Mouse (Mus musculus) forebrain, embryonic 13.5 days (tissue): ENCODE data around the gene Itsn1. TPM values are rescaled to one million over a fixed set of nuclear protein-coding genes. Genes with fewer than 3 reads are reported as not detected.

Experiments
- ATAC-seq: fragments of 200-750 bp; cut with Nextera tagmentation; 2 replicates; pipeline ENCODE4 v1.8.0; 2017
- H3K27ac ChIP-seq: fragments of 300-500 bp; sonication (generic); 2 replicates; pipeline ENCODE4 v1.5.1; 2015; ENCODE audit warnings: inconsistent platforms, mild to moderate bottlenecking, moderate library complexity
- H3K27me3 ChIP-seq: fragments of 300-500 bp; sonication (generic); 2 replicates; pipeline ENCODE4 v1.6.1; 2015; ENCODE audit warnings: mild to moderate bottlenecking, inconsistent platforms
- H3K36me3 ChIP-seq: fragments of 300-500 bp; sonication (generic); 2 replicates; pipeline ENCODE4 v1.6.1; 2015; ENCODE audit warnings: mild to moderate bottlenecking, inconsistent platforms; ENCODE audit not compliant: poor library complexity, severe bottlenecking
- H3K4me1 ChIP-seq: fragments of 300-500 bp; sonication (generic); 2 replicates; pipeline ENCODE4 v1.6.1; 2015; ENCODE audit warnings: inconsistent platforms
- H3K4me2 ChIP-seq: fragments of 300-500 bp; sonication (generic); 2 replicates; pipeline ENCODE4 v1.6.1; 2015; ENCODE audit warnings: inconsistent platforms, mild to moderate bottlenecking, moderate library complexity
- H3K4me3 ChIP-seq: fragments of 300-500 bp; sonication (generic); 2 replicates; pipeline ENCODE4 v1.5.1; 2015; ENCODE audit warnings: mild to moderate bottlenecking, inconsistent platforms
- H3K9ac ChIP-seq: fragments of 300-500 bp; sonication (generic); 2 replicates; pipeline ENCODE4 v1.6.1; 2015; ENCODE audit warnings: mild to moderate bottlenecking, inconsistent platforms
- H3K9me3 ChIP-seq: fragments of 300-500 bp; sonication (generic); replicated peaks from 2 replicates; pipeline ENCODE4 v1.6.1; 2016; ENCODE audit warnings: inconsistent platforms
- WGBS: fragments of 180-500 bp; shearing (Covaris S2); methylation state at CpG from one replicate; pipeline ENCODE4 v1.1.7; 2015; 5-methylcytosine and 5-hydroxymethylcytosine counted together
- polyA plus RNA-seq: library from polyadenylated mRNA; unstranded; fragments of >200 nt; fragmentation: Nextera tagmentation; extraction: Ambion mirVana; gene quantifications from 2 replicates; pipeline ENCODE4 v1.2.1, GENCODE M21; 2015

Itsn1 gene
- polyA plus RNA-seq, 1 experiment from 2014 or later: 53.3 TPM

DNA sequence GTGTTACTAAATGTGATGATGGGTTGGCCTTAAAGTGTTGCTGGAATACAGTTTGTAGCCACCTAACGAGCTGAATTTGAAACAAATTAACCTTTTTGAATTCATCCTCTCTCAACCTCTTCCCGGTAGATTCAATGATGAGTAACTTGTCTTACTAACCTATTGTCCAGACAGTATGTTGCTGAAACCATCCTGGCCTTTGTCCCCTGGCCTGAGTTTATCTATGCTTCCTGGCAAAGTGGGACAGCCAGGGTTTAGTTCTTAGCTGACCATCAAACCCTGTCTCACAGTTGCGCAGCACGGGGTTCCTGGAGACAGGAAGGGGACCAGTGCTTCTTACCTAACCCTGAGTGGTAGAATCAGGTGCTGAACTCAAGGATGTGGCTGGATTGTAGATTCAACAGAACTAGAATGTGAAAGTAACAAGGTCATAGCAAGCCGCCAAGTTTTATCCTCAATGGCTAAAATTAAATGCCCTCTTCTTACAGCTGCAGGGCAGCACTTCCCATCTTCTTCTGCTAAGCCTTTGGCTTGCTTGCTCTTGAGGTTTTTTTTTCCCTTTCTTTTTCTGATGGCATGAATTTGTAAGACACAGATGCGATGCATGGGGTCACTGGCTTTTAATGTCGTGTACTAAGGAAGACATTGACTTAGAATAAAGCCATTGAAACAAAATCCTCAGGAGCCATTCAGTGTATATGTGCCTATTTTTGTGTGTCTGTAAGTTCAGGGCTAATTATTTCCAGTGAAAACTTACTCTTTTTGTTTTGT is 7.2 kb downstream of the Itsn1 start:
- H3K9ac ChIP-seq: no peak overlapping the region
- no peak overlapping the region for H3K27ac ChIP-seq
- WGBS: 73% methylated on average over 7 of the region's 7 CpGs
- ATAC-seq: no peak
- H3K27me3 ChIP-seq: no peaks in the 10 kb centered on the region
- no peak overlapping the region for H3K4me3 ChIP-seq
- no peak overlapping the region for H3K4me2 ChIP-seq
- H3K4me1 ChIP-seq: peaks cover 68% of the 10 kb centered on the region
- no peaks in the 10 kb centered on the region for H3K9me3 ChIP-seq
- H3K36me3 ChIP-seq: no peaks in the 10 kb centered on the region

DNA sequence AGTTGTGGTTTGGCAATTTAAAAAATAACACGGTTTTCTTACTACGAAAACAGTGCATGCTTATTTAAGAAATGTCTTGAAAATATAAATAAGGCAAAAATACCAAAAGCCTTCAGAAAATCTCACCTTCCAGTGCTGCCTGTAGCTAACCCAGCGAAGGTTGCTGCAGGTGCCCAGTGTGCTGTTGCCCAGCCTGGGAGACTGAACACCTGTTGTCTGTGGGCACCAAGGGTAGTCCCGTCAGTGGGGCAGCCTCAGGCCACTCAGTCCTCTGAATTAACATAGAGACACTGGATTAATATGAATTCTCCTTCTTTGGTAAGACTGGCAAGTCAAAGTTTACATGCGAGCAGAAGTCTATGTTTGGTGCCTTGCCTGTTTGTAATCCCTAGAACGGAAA is 9.4 kb downstream of the Itsn1 start:
- ATAC-seq: no peak
- Histone ChIP-seq H3K4me2 (no peak overlapping the region), H3K27me3 (no peaks in the 10 kb centered on the region), H3K4me3 (no peak overlapping the region), H3K36me3 (no peaks in the 10 kb centered on the region), H3K27ac (no peak overlapping the region), H3K9me3 (no peaks in the 10 kb centered on the region), H3K4me1 (peaks cover 56% of the 10 kb centered on the region), H3K9ac (no peak overlapping the region)
- 83% methylated on average over 6 of the region's 6 CpGs for WGBS

DNA sequence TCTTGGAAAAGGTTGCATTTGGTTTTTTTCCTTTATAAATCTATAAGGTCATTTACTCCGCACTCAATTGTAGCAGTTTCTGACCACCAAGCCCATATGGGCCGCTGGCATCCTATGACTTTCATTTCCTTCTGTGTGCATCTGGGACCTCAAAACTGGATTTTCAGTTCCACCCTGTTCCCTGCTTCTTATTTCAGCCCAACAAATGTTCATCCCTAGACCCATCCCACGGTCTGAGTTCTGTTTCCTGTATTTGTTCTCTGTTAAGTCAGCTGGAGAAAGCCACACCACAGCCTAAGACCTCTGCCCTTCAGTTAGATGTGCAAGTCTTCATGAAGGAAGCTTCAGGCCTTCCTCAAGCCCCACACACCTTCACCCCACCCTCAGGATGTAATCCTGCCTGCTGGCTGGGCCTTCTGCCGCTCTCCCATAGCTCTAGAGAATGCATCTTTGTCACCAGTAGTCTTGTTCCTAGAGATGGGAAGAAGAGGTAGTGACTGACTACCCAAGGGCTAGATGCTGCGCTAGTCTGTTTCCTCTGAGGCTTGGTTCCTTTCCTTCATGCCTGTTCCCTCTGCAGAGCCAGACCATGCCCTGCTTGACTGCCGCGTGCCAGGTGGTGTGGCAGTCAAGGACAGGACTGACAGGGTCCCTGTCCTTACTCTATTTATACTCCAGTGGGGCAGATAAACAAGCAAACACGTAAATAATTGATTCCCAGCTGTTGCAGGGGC is 11.3 kb downstream of the Itsn1 start:
- Histone ChIP-seq H3K4me3 (no peak overlapping the region), H3K27me3 (no peaks in the 10 kb centered on the region), H3K36me3 (no peaks in the 10 kb centered on the region), H3K4me1 (peaks cover 45% of the 10 kb centered on the region), H3K9me3 (no peaks in the 10 kb centered on the region), H3K9ac (no peak overlapping the region), H3K4me2 (no peak overlapping the region), H3K27ac (peak overlapping the region; percentile 21; the same call in 1 of the 2 replicates)
- WGBS: 72% methylated on average over 8 of the region's 8 CpGs
- no peak for ATAC-seq

DNA sequence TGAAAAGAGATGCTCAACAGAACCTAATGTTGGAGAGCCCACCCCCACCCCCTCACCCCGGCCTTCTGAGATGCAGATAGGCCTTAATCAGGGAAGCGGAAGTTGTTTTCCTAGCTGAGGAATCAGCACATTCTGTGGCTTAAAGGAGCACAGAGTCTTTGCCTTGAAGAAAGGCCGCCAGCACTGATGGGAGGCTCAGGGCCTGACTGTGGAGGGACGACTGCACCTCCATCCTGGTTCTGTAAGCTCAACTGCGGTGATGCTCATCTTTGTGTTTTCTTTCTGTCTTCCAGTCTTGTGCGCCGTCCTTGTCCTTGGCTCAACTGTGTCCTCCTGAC is 11.8 kb downstream of the Itsn1 start:
- ATAC-seq: no peak
- Histone ChIP-seq H3K9ac (no peak overlapping the region), H3K36me3 (0 out of 2 replicates have a peak, but pooled peaks cover under 1% of the 10 kb centered on the region), H3K27me3 (no peaks in the 10 kb centered on the region), H3K27ac (no peak overlapping the region; the same call in 1 of the 2 replicates), H3K9me3 (no peaks in the 10 kb centered on the region), H3K4me3 (no peak overlapping the region), H3K4me2 (no peak overlapping the region), H3K4me1 (peaks cover 45% of the 10 kb centered on the region)
- 60% methylated on average over 7 of the region's 7 CpGs for WGBS

DNA sequence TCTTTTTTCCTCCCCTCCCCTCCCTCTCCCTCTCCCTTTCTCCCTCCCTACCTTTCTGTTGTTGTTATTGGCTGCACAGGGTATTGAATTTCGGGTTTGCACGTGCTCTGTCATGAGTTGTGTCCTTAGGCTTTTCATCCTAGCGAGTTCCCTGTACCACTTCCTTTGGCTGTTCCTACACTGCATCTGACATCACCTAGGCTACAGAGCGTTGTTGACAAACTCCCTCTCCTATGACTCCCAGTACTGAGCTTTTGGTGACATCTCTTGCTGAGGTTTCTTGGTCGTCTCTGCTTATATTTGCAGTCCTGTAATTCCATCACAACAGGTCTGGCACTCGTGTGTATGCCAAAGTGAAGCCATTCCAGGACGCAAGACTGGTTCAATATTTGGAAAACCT is 14.0 kb downstream of the Itsn1 start:
- H3K27me3 ChIP-seq: no peaks in the 10 kb centered on the region
- no peak overlapping the region for H3K9ac ChIP-seq
- H3K36me3 ChIP-seq: peaks cover 3% of the 10 kb centered on the region; the same call in 1 of the 2 replicates
- no peak for ATAC-seq
- WGBS: 84% methylated on average over 7 of the region's 7 CpGs
- H3K4me3 ChIP-seq: no peak overlapping the region
- H3K4me1 ChIP-seq: peaks cover 37% of the 10 kb centered on the region
- no peak overlapping the region for H3K27ac ChIP-seq
- H3K9me3 ChIP-seq: no peaks in the 10 kb centered on the region
- no peak overlapping the region for H3K4me2 ChIP-seq

DNA sequence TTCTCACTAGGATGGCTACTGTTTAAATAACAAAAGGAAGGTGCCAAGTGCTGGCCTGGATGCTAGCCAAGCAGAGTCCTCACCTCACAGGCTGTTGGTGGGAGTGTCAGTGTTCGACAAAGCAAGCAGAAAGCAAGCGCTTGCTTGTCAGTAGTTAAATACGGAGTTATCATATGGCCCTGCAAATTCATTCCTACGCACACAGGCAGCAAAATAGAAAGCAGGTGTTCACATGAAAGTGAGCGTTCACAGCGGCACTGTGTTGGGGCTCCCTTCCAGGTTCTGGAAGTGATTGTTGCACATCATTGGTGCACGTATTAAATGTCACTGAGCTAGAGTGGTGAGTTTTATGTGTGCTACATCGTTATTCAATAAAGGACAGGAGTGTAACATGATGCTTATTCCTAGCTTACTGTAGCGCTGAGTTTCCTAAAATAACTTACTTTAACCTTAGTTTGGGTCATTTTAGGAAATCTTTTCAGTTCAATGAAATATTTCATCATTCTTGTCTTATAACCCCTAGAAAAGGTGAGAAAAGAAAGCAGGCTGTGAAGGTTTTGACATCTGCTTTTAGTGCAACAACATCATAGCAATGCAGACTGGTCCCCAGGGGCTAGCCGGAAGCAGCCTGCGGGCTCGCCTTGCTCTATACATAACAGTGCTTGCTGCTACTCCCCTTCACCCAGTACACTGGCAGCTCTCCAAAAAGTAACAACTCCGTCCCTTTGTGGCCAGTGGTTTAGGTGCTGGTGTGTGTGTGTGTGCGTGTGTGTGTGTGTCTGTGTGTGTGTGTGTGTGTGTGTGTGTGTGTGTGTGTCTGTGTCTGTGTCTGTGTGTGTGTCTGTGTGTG is 17.2 kb downstream of the Itsn1 start:
- Histone ChIP-seq H3K27ac (peak overlapping the region; percentile 32; the same call in 1 of the 2 replicates), H3K9me3 (no peaks in the 10 kb centered on the region), H3K4me3 (no peak overlapping the region), H3K36me3 (peaks cover 8% of the 10 kb centered on the region; the same call in 1 of the 2 replicates), H3K4me2 (no peak overlapping the region), H3K4me1 (peaks cover 20% of the 10 kb centered on the region), H3K9ac (no peak overlapping the region), H3K27me3 (no peaks in the 10 kb centered on the region)
- ATAC-seq: no peak
- 57% methylated on average over 14 of the region's 14 CpGs for WGBS

DNA sequence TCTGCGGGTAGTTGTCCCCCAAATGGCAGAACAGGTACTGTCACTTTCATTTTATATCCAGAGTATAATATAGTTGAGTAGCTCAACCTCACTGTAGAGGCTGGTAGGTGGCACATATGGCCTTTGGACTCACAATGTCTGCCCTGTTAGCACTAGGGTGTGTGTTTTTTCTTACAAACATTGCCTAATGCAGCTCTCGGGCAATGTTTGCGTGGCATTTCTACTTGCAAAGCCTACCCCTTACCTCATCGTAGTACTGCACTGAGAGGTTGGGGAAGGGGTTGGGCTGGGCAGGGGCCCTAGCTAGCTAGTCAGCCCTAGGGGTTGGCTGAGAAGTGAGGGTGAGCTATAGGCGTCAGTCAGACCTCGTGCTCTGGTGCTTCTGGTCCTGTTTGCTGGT is 18.5 kb downstream of the Itsn1 start:
- Histone ChIP-seq H3K27ac (no peak overlapping the region), H3K36me3 (peaks cover 8% of the 10 kb centered on the region; the same call in 1 of the 2 replicates), H3K9me3 (no peaks in the 10 kb centered on the region), H3K4me2 (no peak overlapping the region), H3K4me3 (no peak overlapping the region), H3K4me1 (peaks cover 29% of the 10 kb centered on the region), H3K27me3 (no peaks in the 10 kb centered on the region), H3K9ac (no peak overlapping the region)
- no peak for ATAC-seq
- 96% methylated on average over 6 of the region's 6 CpGs for WGBS

DNA sequence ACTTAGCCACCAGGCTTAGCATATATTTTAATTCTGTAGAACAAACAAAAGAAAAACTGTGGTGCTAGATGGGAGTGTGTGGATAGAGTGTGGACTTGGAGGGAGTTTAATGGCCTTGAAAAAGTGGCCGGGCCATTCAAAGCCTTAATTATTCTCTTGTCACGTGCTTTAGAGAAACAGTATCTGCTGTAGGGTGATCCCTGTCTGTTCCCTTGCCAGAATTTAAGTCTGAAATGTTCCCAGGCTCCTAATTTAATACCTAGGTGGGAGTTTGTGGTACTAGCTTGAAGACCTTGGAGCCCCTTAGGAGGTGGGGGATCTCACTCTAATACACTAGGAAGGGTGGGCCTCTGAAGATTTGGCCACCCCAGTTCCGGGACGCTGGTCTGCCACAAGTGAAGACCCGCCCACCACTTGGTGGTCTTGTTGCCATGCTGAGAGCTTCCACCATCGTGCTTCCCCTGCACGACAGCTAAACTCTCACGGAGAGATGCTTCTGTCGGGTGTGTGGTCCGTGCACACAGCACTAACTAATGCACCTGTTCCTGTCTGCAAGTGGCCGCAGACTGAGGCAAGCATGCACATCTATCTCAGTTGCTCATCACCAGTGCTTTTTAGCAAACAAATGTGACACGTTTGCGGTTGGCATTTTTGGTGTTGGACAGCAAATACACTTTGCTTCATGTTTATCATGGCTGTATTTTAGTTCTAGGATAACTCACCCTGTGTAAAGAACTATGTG is 22.7 kb downstream of the Itsn1 start:
- H3K27ac ChIP-seq: no peak overlapping the region
- H3K36me3 ChIP-seq: 0 out of 2 replicates have a peak, but pooled peaks cover 11% of the 10 kb centered on the region
- H3K9ac ChIP-seq: no peak overlapping the region
- no peaks in the 10 kb centered on the region for H3K27me3 ChIP-seq
- no peak overlapping the region for H3K4me2 ChIP-seq
- ATAC-seq: no peak
- WGBS: 84% methylated on average over 13 of the region's 13 CpGs
- no peak overlapping the region for H3K4me3 ChIP-seq
- H3K9me3 ChIP-seq: no peaks in the 10 kb centered on the region
- peaks cover 12% of the 10 kb centered on the region for H3K4me1 ChIP-seq

DNA sequence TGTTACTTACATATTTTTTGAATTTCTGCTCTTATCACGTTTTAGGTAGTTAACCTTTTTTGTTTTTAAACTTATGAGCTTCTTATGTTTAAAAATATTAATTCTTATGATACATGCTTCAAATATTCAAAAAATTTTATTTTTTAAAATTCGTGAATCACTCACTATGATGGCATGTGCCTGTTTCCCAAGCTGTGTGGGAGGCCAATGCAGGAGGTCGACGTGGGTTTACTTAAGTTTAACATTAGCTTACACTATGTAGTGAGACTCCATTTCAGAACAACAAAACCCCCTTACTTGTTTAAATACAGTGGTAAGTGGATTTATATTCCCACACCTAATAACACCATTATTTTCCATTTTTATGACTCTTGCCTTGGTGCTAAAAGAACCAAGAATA is 24.5 kb downstream of the Itsn1 start:
- Histone ChIP-seq H3K27ac (no peak overlapping the region), H3K4me1 (peaks cover 12% of the 10 kb centered on the region), H3K9ac (no peak overlapping the region), H3K4me3 (no peak overlapping the region), H3K36me3 (0 out of 2 replicates have a peak, but pooled peaks cover 11% of the 10 kb centered on the region), H3K4me2 (no peak overlapping the region), H3K27me3 (no peaks in the 10 kb centered on the region), H3K9me3 (no peaks in the 10 kb centered on the region)
- 93% methylated on average over 4 of the region's 4 CpGs for WGBS
- no peak for ATAC-seq

DNA sequence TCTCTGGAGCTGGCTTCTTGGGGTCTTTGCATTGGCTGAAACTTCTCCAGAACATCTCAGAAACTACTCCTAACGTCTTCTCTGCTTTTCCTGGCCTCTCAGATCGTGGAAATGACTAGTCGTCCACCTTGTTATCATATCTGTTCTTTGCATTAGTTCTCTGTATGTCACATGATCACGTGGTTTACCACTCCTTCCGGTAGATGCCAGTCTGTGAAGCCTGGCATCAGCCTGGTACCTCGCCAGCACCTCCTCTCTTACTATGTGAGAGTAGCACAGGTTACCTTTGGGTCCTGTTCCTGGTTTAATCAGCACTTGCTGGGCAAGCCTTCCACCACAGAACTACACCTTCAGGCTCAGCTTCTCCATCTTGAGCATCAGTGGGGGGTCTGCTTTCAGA is 25.9 kb downstream of the Itsn1 start:
- 92% methylated on average over 6 of the region's 6 CpGs for WGBS
- Histone ChIP-seq H3K4me3 (no peak overlapping the region), H3K4me2 (no peak overlapping the region), H3K9me3 (no peaks in the 10 kb centered on the region), H3K36me3 (0 out of 2 replicates have a peak, but pooled peaks cover 11% of the 10 kb centered on the region), H3K4me1 (peaks cover 12% of the 10 kb centered on the region), H3K27ac (no peak overlapping the region), H3K27me3 (no peaks in the 10 kb centered on the region), H3K9ac (no peak overlapping the region)
- ATAC-seq: no peak

DNA sequence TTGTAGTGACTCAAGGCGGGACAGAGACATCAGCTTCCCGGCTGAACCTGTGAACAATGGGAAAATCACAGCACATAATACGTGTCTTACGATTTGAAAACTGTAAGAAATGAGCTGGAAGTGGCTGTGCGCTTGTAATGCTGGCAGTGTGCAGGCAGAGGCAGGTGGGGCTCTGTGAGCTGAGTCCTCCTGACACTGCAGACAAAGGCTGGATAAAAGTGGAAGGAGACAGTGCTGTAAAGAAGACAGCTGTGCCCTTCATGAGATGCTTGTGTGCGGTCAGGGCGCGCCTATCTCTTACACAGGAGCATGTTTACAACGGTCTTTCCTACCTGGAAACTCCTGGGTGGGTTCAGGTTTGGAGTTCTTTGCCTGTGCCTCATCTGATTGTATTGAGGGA is 32.1 kb downstream of the Itsn1 start:
- H3K27ac ChIP-seq: peak overlapping the region; percentile 70
- no peak overlapping the region for H3K4me3 ChIP-seq
- ATAC-seq: 0 out of 2 replicates have a peak, but pooled peaks have one; percentile 27
- no peaks in the 10 kb centered on the region for H3K9me3 ChIP-seq
- H3K9ac ChIP-seq: no peak overlapping the region
- no peaks in the 10 kb centered on the region for H3K27me3 ChIP-seq
- H3K4me1 ChIP-seq: peaks cover 45% of the 10 kb centered on the region
- H3K36me3 ChIP-seq: peaks cover 3% of the 10 kb centered on the region; the same call in 1 of the 2 replicates
- H3K4me2 ChIP-seq: no peak overlapping the region
- 76% methylated on average over 9 of the region's 9 CpGs for WGBS
